Mouse (Mus musculus) liver, postnatal 0 days (tissue): ENCODE data around the gene Siah2.

ENCODE experiments used
- CTCF ChIP-seq: sonication (generic); IDR thresholded peaks from 2 replicates; pipeline ENCODE4 v1.5.1; 2016; ENCODE audit warnings: antibody characterized with exemption, low read depth
- EP300 ChIP-seq: IDR thresholded peaks from 2 replicates; pipeline ENCODE4 v1.6.1; 2016; ENCODE audit warnings: antibody characterized with exemption, low read depth, mild to moderate bottlenecking

DNA sequence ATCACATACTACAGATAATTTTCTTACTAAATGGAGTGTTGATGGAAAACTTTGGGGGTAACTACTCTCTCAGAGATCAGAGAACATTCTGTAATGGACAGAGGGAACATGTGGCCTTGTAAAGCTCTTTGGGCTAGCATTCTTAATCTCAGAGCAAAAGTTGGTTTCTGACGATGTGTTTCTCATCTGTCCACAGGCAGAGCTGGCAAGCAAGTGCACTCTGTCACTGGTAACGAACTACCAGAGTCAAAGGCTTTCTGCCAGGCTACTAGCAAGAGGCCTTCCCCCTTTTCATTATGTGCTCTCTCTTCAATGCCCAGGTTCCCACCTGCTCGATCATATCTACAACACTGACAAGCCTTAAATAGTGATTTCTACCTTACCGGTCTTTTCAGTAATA, 9.9 kb downstream of the Siah2 start:
- TF ChIP-seq CTCF (no peak), EP300 (no peak)
